Mouse (Mus musculus) heart, adult 2 months (tissue): ENCODE data around the gene Col18a1.

Experiments
- CTCF ChIP-seq: fragments of 200-600 bp; IDR thresholded peaks from 2 replicates; pipeline ENCODE4 v1.8.1; 2022; ENCODE audit warnings: antibody characterized with exemption, mild to moderate bottlenecking, moderate library complexity
- EP300 ChIP-seq: fragments of 200-500 bp; IDR thresholded peaks from 2 replicates; pipeline ENCODE4 v1.6.1; 2011; ENCODE audit warnings: low read depth, low read length, control low read depth; ENCODE audit not compliant: insufficient read depth
- POLR2A ChIP-seq: fragments of 200-500 bp; IDR thresholded peaks from 2 replicates; pipeline ENCODE4 v1.6.1; 2011; ENCODE audit warnings: mild to moderate bottlenecking, low read depth, low read length, control low read depth; ENCODE audit not compliant: insufficient read depth

- TF ChIP-seq CTCF (no peak), POLR2A (no peak), EP300 (no peak)
Measured at GRCm38 (mm10) chr10:77146901-77147463, 19.4 kb downstream of the Col18a1 start.
